In genomic region chr6:115601322-115601714, GRCm38 (mm10) we compare ENCODE assay signal across 8 mouse cellular contexts. TPM values are rescaled to one million over a fixed set of nuclear protein-coding genes. Genes with fewer than 3 reads are reported as not detected.
DNase-seq lines count a peak whose midpoint lies in the region; ATAC-seq and TF ChIP-seq lines count a peak whose summit lies in the region.

No protein-coding gene starts in this region.

- intact Hi-C loops in left cerebral cortex, postnatal 10 days (cut with DNase I): loop anchor here (5.0 kb wide), 1 partner anchor 76 kb away; the partner anchor contains the start of gene Raf1

- peak; percentile 24 for ATAC-seq in hindbrain, postnatal 0 days
- ATAC-seq in midbrain, embryonic 16.5 days: peak; percentile 21; the same call in 1 of the 2 replicates

- no peak for TF ChIP-seq CTCF in kidney, adult 2 months (conservative IDR thresholded peaks at IDR 0.05; ENCODE audit: insufficient read depth, insufficient read length, low read depth, low read length)
- TF ChIP-seq CTCF in hindbrain, postnatal 0 days (IDR thresholded peaks at IDR 0.05; ENCODE audit: low read depth): peak; percentile 36

- peak overlapping the region; percentile 69 for H3K4me2 ChIP-seq in hindbrain, postnatal 0 days (ENCODE audit: low read depth, low read length)
- peak overlapping the region; percentile 87 for H3K4me2 ChIP-seq in midbrain, embryonic 16.5 days (ENCODE audit: low read length)

- H3K27ac ChIP-seq in kidney, adult 2 months (ENCODE audit: insufficient read depth, low read depth, low read length): no peak overlapping the region
- peak overlapping the region; percentile 89 for H3K27ac ChIP-seq in embryonic facial prominence, embryonic 10.5 days (replicated peaks)
- peak overlapping the region; percentile 90; the same call in 1 of the 2 replicates for H3K27ac ChIP-seq in hindbrain, postnatal 0 days
- H3K27ac ChIP-seq in midbrain, embryonic 16.5 days (ENCODE audit: low read length): no peak overlapping the region

- peaks cover 4% of the 10 kb centered on the region; the same call in 1 of the 2 replicates for H3K4me1 ChIP-seq in kidney, adult 2 months (ENCODE audit: control insufficient read depth, insufficient read depth, low read length)
- H3K4me1 ChIP-seq in embryonic facial prominence, embryonic 10.5 days: peaks cover 13% of the 10 kb centered on the region
- peaks cover 10% of the 10 kb centered on the region; the same call in 1 of the 2 replicates for H3K4me1 ChIP-seq in hindbrain, postnatal 0 days (ENCODE audit: insufficient read depth, low read length)
- H3K4me1 ChIP-seq in midbrain, embryonic 16.5 days (ENCODE audit: control insufficient read depth, insufficient read depth, low read length): peaks cover 8% of the 10 kb centered on the region

- no peak for TF ChIP-seq POLR2A in kidney, adult 2 months (IDR thresholded peaks at IDR 0.05; ENCODE audit: low read depth, low read length)

- peak overlapping the region; percentile 20 for H3K4me3 ChIP-seq in kidney, adult 2 months (ENCODE audit: insufficient read depth, low read depth, low read length)
- H3K4me3 ChIP-seq in embryonic facial prominence, embryonic 10.5 days: peak overlapping the region; percentile 97
- peak overlapping the region; percentile 88 for H3K4me3 ChIP-seq in hindbrain, postnatal 0 days (ENCODE audit: low read length)
- H3K4me3 ChIP-seq in midbrain, embryonic 16.5 days (ENCODE audit: low read depth, low read length): peak overlapping the region; percentile 91

- H3K36me3 ChIP-seq in kidney, adult 2 months (ENCODE audit: control insufficient read depth, insufficient read depth, low read length): no peaks in the 10 kb centered on the region
- peaks cover 16% of the 10 kb centered on the region for H3K36me3 ChIP-seq in embryonic facial prominence, embryonic 10.5 days (replicated peaks)
- H3K36me3 ChIP-seq in hindbrain, postnatal 0 days (ENCODE audit: insufficient read depth, low read length): no peaks in the 10 kb centered on the region
- no peaks in the 10 kb centered on the region for H3K36me3 ChIP-seq in midbrain, embryonic 16.5 days (ENCODE audit: control insufficient read depth, insufficient read depth, low read length)

- WGBS in kidney, adult 2 months: 65% methylated on average over 4 of the region's 4 CpGs
- WGBS in embryonic facial prominence, embryonic 10.5 days: 67% methylated on average over 4 of the region's 4 CpGs
- WGBS in hindbrain, postnatal 0 days: 66% methylated on average over 4 of the region's 4 CpGs
- 75% methylated on average over 4 of the region's 4 CpGs for WGBS in midbrain, embryonic 16.5 days

- no peak overlapping the region for H3K9ac ChIP-seq in hindbrain, postnatal 0 days (replicated peaks; ENCODE audit: low read length)
- no peak overlapping the region for H3K9ac ChIP-seq in midbrain, embryonic 16.5 days (ENCODE audit: low read depth, low read length)

- no peaks in the 10 kb centered on the region for H3K9me3 ChIP-seq in embryonic facial prominence, embryonic 10.5 days
- H3K9me3 ChIP-seq in hindbrain, postnatal 0 days (ENCODE audit: low read length): no peaks in the 10 kb centered on the region
- no peaks in the 10 kb centered on the region for H3K9me3 ChIP-seq in midbrain, embryonic 16.5 days (replicated peaks; ENCODE audit: control insufficient read depth, low read length, poor library complexity, severe bottlenecking)

- no peaks in the 10 kb centered on the region for H3K27me3 ChIP-seq in kidney, adult 2 months (replicated peaks; ENCODE audit: control insufficient read depth, insufficient read depth, low read length)
- H3K27me3 ChIP-seq in embryonic facial prominence, embryonic 10.5 days (replicated peaks; ENCODE audit: low read depth, poor library complexity, severe bottlenecking): no peaks in the 10 kb centered on the region
- no peaks in the 10 kb centered on the region for H3K27me3 ChIP-seq in hindbrain, postnatal 0 days (ENCODE audit: insufficient read depth, low read length)
- H3K27me3 ChIP-seq in midbrain, embryonic 16.5 days (ENCODE audit: control insufficient read depth, insufficient read depth, low read depth, low read length): no peaks in the 10 kb centered on the region

- no peak for DNase-seq in kidney, adult 2 months
- DNase-seq in kidney, adult 18-20 months: no peak
- DNase-seq in embryonic facial prominence, embryonic 10.5 days (ENCODE audit: low spot score): no peak
- no peak for DNase-seq in hindbrain, postnatal 0 days (ENCODE audit: low spot score)
- no peak for DNase-seq in left cerebral cortex, postnatal 10 days (ENCODE audit: extremely low spot score in 1 of 2, low spot score in 2 of 2)
- no peak for DNase-seq in right cerebral cortex, adult 18-20 months
- DNase-seq in adrenal gland, postnatal 25 days: no peak

RNA-seq across cellular contexts. Expression of gene Mkrn2, which starts 0.4 kb away (rescaled TPM):
- polyA plus RNA-seq in kidney, adult 2 months (2012; rRNA removed): 47.2 and 68.0 TPM in 2 replicates
- 27.5 and 30.7 TPM in 2 replicates for polyA plus RNA-seq in embryonic facial prominence, embryonic 10.5 days (2016; fragmentation: Nextera tagmentation; extraction: Ambion mirVana)
- total RNA-seq in hindbrain, postnatal 0 days (2014; rRNA removed): 25.2 and 29.4 TPM in 2 replicates
- 37.4 and 40.6 TPM in 2 replicates for polyA plus RNA-seq in hindbrain, postnatal 0 days (2015; fragmentation: Nextera tagmentation; extraction: Ambion mirVana)
- polyA plus RNA-seq in midbrain, embryonic 16.5 days (2015; fragmentation: Nextera tagmentation; extraction: Ambion mirVana): 31.9 and 35.9 TPM in 2 replicates
- 10 to 100 TPM; 36.0 to 39.5 TPM for total RNA-seq in left cerebral cortex, postnatal 10 days (2021)
- 43.1 and 47.8 TPM in 2 replicates for total RNA-seq in adrenal gland, postnatal 25 days (2021)

RNA-seq across cellular contexts. Expression of gene Mkrn2os, which starts 8.9 kb away (rescaled TPM):
- polyA plus RNA-seq in kidney, adult 2 months (2012; rRNA removed): 15.4 and 16.8 TPM in 2 replicates
- polyA plus RNA-seq in embryonic facial prominence, embryonic 10.5 days (2016; fragmentation: Nextera tagmentation; extraction: Ambion mirVana): 0.21 and 0.29 TPM in 2 replicates
- not detected in 2 replicates for total RNA-seq in hindbrain, postnatal 0 days (2014; rRNA removed)
- polyA plus RNA-seq in hindbrain, postnatal 0 days (2015; fragmentation: Nextera tagmentation; extraction: Ambion mirVana): 0.32 and 0.39 TPM in 2 replicates
- 0.46 and 0.48 TPM in 2 replicates for polyA plus RNA-seq in midbrain, embryonic 16.5 days (2015; fragmentation: Nextera tagmentation; extraction: Ambion mirVana)
- total RNA-seq in left cerebral cortex, postnatal 10 days (2021): not detected
- total RNA-seq in adrenal gland, postnatal 25 days (2021): not detected in 2 replicates

RNA-seq across cellular contexts. Expression of gene Tsen2, which starts 56.9 kb away (rescaled TPM):
- 4.2 and 4.8 TPM in 2 replicates for polyA plus RNA-seq in kidney, adult 2 months (2012; rRNA removed)
- 32.1 and 33.0 TPM in 2 replicates for polyA plus RNA-seq in embryonic facial prominence, embryonic 10.5 days (2016; fragmentation: Nextera tagmentation; extraction: Ambion mirVana)
- 18.3 and 19.2 TPM in 2 replicates for total RNA-seq in hindbrain, postnatal 0 days (2014; rRNA removed)
- polyA plus RNA-seq in hindbrain, postnatal 0 days (2015; fragmentation: Nextera tagmentation; extraction: Ambion mirVana): 22.7 and 25.9 TPM in 2 replicates
- polyA plus RNA-seq in midbrain, embryonic 16.5 days (2015; fragmentation: Nextera tagmentation; extraction: Ambion mirVana): 34.2 and 36.5 TPM in 2 replicates
- total RNA-seq in left cerebral cortex, postnatal 10 days (2021): 10 to 100 TPM; 27.7 to 28.1 TPM
- 10.3 and 11.6 TPM in 2 replicates for total RNA-seq in adrenal gland, postnatal 25 days (2021)

Comparison
In these comparisons a context has a peak if more than half of its experiments do, and no peak if none do; other contexts are left out.
1. H3K27ac ChIP-seq: peak in embryonic facial prominence, embryonic 10.5 days (single experiment) and hindbrain, postnatal 0 days (single experiment); none in kidney, adult 2 months (single experiment) and midbrain, embryonic 16.5 days (single experiment).
2. H3K4me3 ChIP-seq: peak in every context shown above with its lines; median percentile 97 in embryonic facial prominence, embryonic 10.5 days; 91 in midbrain, embryonic 16.5 days; 88 in hindbrain, postnatal 0 days; 20 in kidney, adult 2 months.
3. RNA of gene Mkrn2os, which starts 8.9 kb away (polyA plus RNA-seq): 15.4 to 16.8 TPM in kidney, adult 2 months; 0.46 to 0.48 TPM in midbrain, embryonic 16.5 days, 0.32 to 0.39 TPM in hindbrain, postnatal 0 days and 0.21 to 0.29 TPM in embryonic facial prominence, embryonic 10.5 days; every median in the first group is over 10 times any median in the second.